Mouse (Mus musculus) layer of hippocampus, adult 8-10 months (tissue): ENCODE measurements around the gene Rtl5. TPM values are rescaled to one million over a fixed set of nuclear protein-coding genes. Genes with fewer than 3 reads are reported as not detected.

Source experiments
- total RNA-seq, 4 experiments: library from RNA; stranded (reverse); gene quantifications; 2 replicates each; pipeline ENCODE4 v1.2.4; 2022

Gene Rtl5
- total RNA-seq, 4 experiments from 2014 or later: 9.6 to 15.4 (median 13.0) TPM

Other genes starting within 250 kb of the Rtl5 start
- gene Nhsl2, start 221.9 kb downstream of the Rtl5 start, total RNA-seq: 10 to 100 TPM; 37.4 to 52.7 (median 48.8) TPM
- 10 to 100 TPM in 3 of 4 experiments, 1 to 10 TPM in 1; 9.6 to 32.9 (median 23.5) TPM for gene Pin4, start 48.1 kb upstream of the Rtl5 start, total RNA-seq
- under 1 TPM in 3 of 4 experiments, not detected in 1; 0.14 to 0.36 (median 0.18) TPM for gene Ercc6l, start 85.8 kb upstream of the Rtl5 start, total RNA-seq
- gene Rps4x, start 118.1 kb upstream of the Rtl5 start, total RNA-seq: 100 to 1,000 TPM; 452 to 610 (median 507) TPM
- 1 to 10 TPM; 1.2 to 2.6 (median 2.3) TPM for gene Cited1, start 180.9 kb upstream of the Rtl5 start, total RNA-seq